ENCODE assay signal across 11 mouse cellular contexts in the genomic region with DNA sequence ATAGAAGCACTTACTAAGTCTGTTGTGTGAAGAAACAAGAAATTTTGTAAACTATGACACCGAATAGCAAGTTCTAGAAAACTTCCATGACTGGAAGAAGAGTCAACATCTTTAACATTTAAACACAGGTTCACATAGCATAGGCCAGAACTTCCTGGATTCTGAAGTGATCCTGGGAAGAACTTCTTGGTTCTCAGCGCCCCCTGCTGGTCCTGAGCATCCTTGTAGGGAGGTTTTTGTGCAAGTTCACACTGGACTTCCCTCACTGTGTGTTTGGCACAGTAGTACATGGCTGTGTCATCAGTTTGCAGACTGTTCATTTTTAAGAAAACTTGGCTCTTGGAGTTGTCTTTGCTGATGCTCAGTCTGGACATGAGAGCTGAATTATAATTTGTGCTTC.
DNase-seq lines count a peak whose midpoint lies in the region; ATAC-seq and TF ChIP-seq lines count a peak whose summit lies in the region.
"Had no signal": no experiment of that assay in that cellular context is flagged by ENCODE, and none has a peak within 500 bp of the region (broad histone marks: within the 10 kb centered on the region; RNA-seq: fewer than 3 reads in every experiment).

No protein-coding gene starts in this region.

- H3K9ac ChIP-seq in kidney, embryonic 14.5 days (ENCODE audit: low read depth, low read length) = no peak overlapping the region
- H3K9ac ChIP-seq in midbrain, embryonic 16.5 days (ENCODE audit: low read depth, low read length) = no peak overlapping the region

- no peaks in the 10 kb centered on the region for H3K27me3 ChIP-seq in kidney, adult 2 months (replicated peaks; ENCODE audit: control insufficient read depth, insufficient read depth, low read length)
- no peaks in the 10 kb centered on the region for H3K27me3 ChIP-seq in kidney, embryonic 14.5 days (ENCODE audit: control insufficient read depth, insufficient read depth, low read length)
- H3K27me3 ChIP-seq in midbrain, embryonic 10.5 days (ENCODE audit: low read depth, poor library complexity, severe bottlenecking) = no peaks in the 10 kb centered on the region
- H3K27me3 ChIP-seq in midbrain, embryonic 16.5 days (ENCODE audit: control insufficient read depth, insufficient read depth, low read depth, low read length) = no peaks in the 10 kb centered on the region

- no peak for TF ChIP-seq POLR2A in kidney, adult 2 months (IDR thresholded peaks at IDR 0.05; ENCODE audit: low read depth, low read length)

- ATAC-seq in kidney, embryonic 14.5 days (ENCODE audit: low FRiP score, low TSS enrichment) = no peak
- ATAC-seq in midbrain, embryonic 16.5 days = no peak
- ATAC-seq: activated CD4-positive, CD25-positive, alpha-beta regulatory T cell, adult 4 months had no signal

- peak; percentile 46 for TF ChIP-seq CTCF in kidney, adult 2 months (conservative IDR thresholded peaks at IDR 0.05; ENCODE audit: insufficient read depth, insufficient read length, low read depth, low read length)

- no peaks in the 10 kb centered on the region for H3K4me1 ChIP-seq in kidney, adult 2 months (ENCODE audit: control insufficient read depth, insufficient read depth, low read length)
- H3K4me1 ChIP-seq in kidney, embryonic 14.5 days (ENCODE audit: control insufficient read depth, insufficient read depth, low read length) = no peaks in the 10 kb centered on the region
- H3K4me1 ChIP-seq in midbrain, embryonic 10.5 days = no peaks in the 10 kb centered on the region
- no peaks in the 10 kb centered on the region for H3K4me1 ChIP-seq in midbrain, embryonic 16.5 days (ENCODE audit: control insufficient read depth, insufficient read depth, low read length)

- no peak overlapping the region for H3K4me2 ChIP-seq in kidney, embryonic 14.5 days (replicated peaks; ENCODE audit: low read depth, low read length)
- no peak overlapping the region for H3K4me2 ChIP-seq in midbrain, embryonic 16.5 days (ENCODE audit: low read length)

- peak; percentile 13 for DNase-seq in kidney, adult 2 months
- DNase-seq in A20 (ENCODE audit: low read depth, low spot score) (peak; percentile 1), WW6 (ENCODE audit: low read depth, low spot score) (peak; percentile 29)
- DNase-seq in induced T-regulatory cell, adult 2 months (ENCODE audit: low read depth) = peak; percentile 51
- no peak for DNase-seq in gastrocnemius, adult 8-10 months (ENCODE audit: low spot score in 2 of 2)
- no peak for DNase-seq in midbrain, embryonic 10.5 days (ENCODE audit: low spot score)

- H3K36me3 ChIP-seq in kidney, adult 2 months (ENCODE audit: control insufficient read depth, insufficient read depth, low read length) = no peaks in the 10 kb centered on the region
- H3K36me3 ChIP-seq in kidney, embryonic 14.5 days (ENCODE audit: control insufficient read depth, insufficient read depth, low read length) = no peaks in the 10 kb centered on the region
- no peaks in the 10 kb centered on the region for H3K36me3 ChIP-seq in midbrain, embryonic 10.5 days
- no peaks in the 10 kb centered on the region for H3K36me3 ChIP-seq in midbrain, embryonic 16.5 days (ENCODE audit: control insufficient read depth, insufficient read depth, low read length)

- no peaks in the 10 kb centered on the region; the same call in 1 of the 2 replicates for H3K9me3 ChIP-seq in kidney, embryonic 14.5 days (ENCODE audit: control insufficient read depth, low read length)
- peaks cover 17% of the 10 kb centered on the region for H3K9me3 ChIP-seq in midbrain, embryonic 10.5 days (replicated peaks)
- peaks cover 15% of the 10 kb centered on the region for H3K9me3 ChIP-seq in midbrain, embryonic 16.5 days (replicated peaks; ENCODE audit: control insufficient read depth, low read length, poor library complexity, severe bottlenecking)

- H3K4me3 ChIP-seq in kidney, adult 2 months (ENCODE audit: insufficient read depth, low read depth, low read length) = no peak overlapping the region
- H3K4me3 ChIP-seq in kidney, embryonic 14.5 days (ENCODE audit: low read length) = no peak overlapping the region
- H3K4me3 ChIP-seq in midbrain, embryonic 10.5 days = no peak overlapping the region
- no peak overlapping the region for H3K4me3 ChIP-seq in midbrain, embryonic 16.5 days (ENCODE audit: low read depth, low read length)
- H3K4me3 ChIP-seq: erythroblast, embryonic 14.5 days; left cerebral cortex, adult 2 months had no signal

- WGBS in kidney, adult 2 months = 24% methylated on average over 2 of the region's 2 CpGs
- 23% methylated on average over 2 of the region's 2 CpGs for WGBS in kidney, embryonic 14.5 days
- 28% methylated on average over 2 of the region's 2 CpGs for WGBS in midbrain, embryonic 10.5 days
- WGBS in midbrain, embryonic 16.5 days = 18% methylated on average over 2 of the region's 2 CpGs

- H3K27ac ChIP-seq in kidney, adult 2 months (ENCODE audit: insufficient read depth, low read depth, low read length) = no peak overlapping the region
- H3K27ac ChIP-seq in kidney, embryonic 14.5 days (ENCODE audit: low read depth, low read length) = no peak overlapping the region
- no peak overlapping the region for H3K27ac ChIP-seq in midbrain, embryonic 10.5 days (replicated peaks)
- no peak overlapping the region for H3K27ac ChIP-seq in midbrain, embryonic 16.5 days (ENCODE audit: low read length)
- H3K27ac ChIP-seq: left cerebral cortex, adult 2 months had no signal

Comparison
In these comparisons a context has a peak if more than half of its experiments do, and no peak if none do; other contexts are left out.
1. DNase-seq: peak in kidney, adult 2 months (single experiment), A20 (single experiment), WW6 (single experiment) and induced T-regulatory cell, adult 2 months (single experiment); none in gastrocnemius, adult 8-10 months (0 of 2) and midbrain, embryonic 10.5 days (single experiment).